Mouse (Mus musculus) C2C12 (cell line): ENCODE data around the gene Timm50. TPM values are rescaled to one million over a fixed set of nuclear protein-coding genes. Genes with fewer than 3 reads are reported as not detected.

Experiments used
- H3K27me3 ChIP-seq: one replicate; pipeline ENCODE4 v1.6.1; 2011; ENCODE audit not compliant: control insufficient read depth, insufficient read depth, insufficient read length
- H3K36me3 ChIP-seq: one replicate; pipeline ENCODE4 v1.6.1; 2011; ENCODE audit not compliant: control insufficient read depth, insufficient read depth
- H3K4me3 ChIP-seq: one replicate; pipeline ENCODE4 v1.5.1; 2011; ENCODE audit warnings: mild to moderate bottlenecking, control low read depth; ENCODE audit not compliant: poor library complexity, insufficient read depth, severe bottlenecking
- H3K79me2 ChIP-seq: one replicate; pipeline ENCODE4 v1.6.1; 2011; ENCODE audit not compliant: control insufficient read depth, insufficient read depth
- H3K79me3 ChIP-seq: one replicate; pipeline ENCODE4 v1.6.1; 2011; ENCODE audit warnings: low read depth, control low read depth
- H3ac ChIP-seq: one replicate; pipeline ENCODE3; 2011; ENCODE audit warnings: low read depth; ENCODE audit not compliant: control insufficient read depth, insufficient read length
- CEBPB ChIP-seq: IDR thresholded peaks from one replicate; pipeline ENCODE4 v1.6.1; 2011; ENCODE audit warnings: low read depth, mild to moderate bottlenecking, control low read depth, moderate library complexity
- CTCF ChIP-seq: IDR thresholded peaks from one replicate; pipeline ENCODE4 v1.5.1; 2011; ENCODE audit not compliant: control insufficient read depth, insufficient read depth, insufficient read length
- FOSL1 ChIP-seq: IDR thresholded peaks from one replicate; pipeline ENCODE4 v1.8.0; 2011; ENCODE audit warnings: mild to moderate bottlenecking, low read length; ENCODE audit not compliant: poor library complexity, insufficient read depth, severe bottlenecking
- MAX ChIP-seq: IDR thresholded peaks from one replicate; pipeline ENCODE4 v1.6.1; 2011; ENCODE audit warnings: mild to moderate bottlenecking, control low read depth
- MYOD1 ChIP-seq: IDR thresholded peaks from one replicate; pipeline ENCODE4 v1.6.1; 2011; ENCODE audit warnings: low read depth; ENCODE audit not compliant: control insufficient read depth, insufficient read length
- MYOG ChIP-seq: IDR thresholded peaks from one replicate; pipeline ENCODE4 v1.6.1; 2011; ENCODE audit not compliant: control insufficient read depth, insufficient read length; ENCODE audit errors: extremely low read depth
- USF1 ChIP-seq: IDR thresholded peaks from one replicate; pipeline ENCODE4 v1.6.1; 2011; ENCODE audit warnings: low read depth, mild to moderate bottlenecking, control low read depth, moderate library complexity
- polyA plus RNA-seq: library from polyadenylated mRNA; unstranded; fragments of >200 nt; fragmentation: generic; extraction: Trizol; gene quantifications from one replicate; pipeline ENCODE4 v1.2.1, GENCODE M21; 2012; ENCODE audit warnings: missing spikeins

Gene Timm50
- polyA plus RNA-seq, 1 experiment = 130 TPM

GRCm38 (mm10) chr7:28335471-28335870 is 23.6 kb upstream of the Timm50 start:
- no peak overlapping the region for H3K4me3 ChIP-seq
- TF ChIP-seq USF1 = no peak
- TF ChIP-seq CEBPB = no peak
- TF ChIP-seq MYOD1 = no peak
- no peak for TF ChIP-seq MYOG
- no peak for TF ChIP-seq FOSL1
- TF ChIP-seq CTCF = no peak
- TF ChIP-seq MAX = no peak
- H3K36me3 ChIP-seq = peaks cover 25% of the 10 kb centered on the region
- peaks cover 75% of the 10 kb centered on the region for H3K79me2 ChIP-seq
- no peaks in the 10 kb centered on the region for H3K27me3 ChIP-seq
- H3K79me3 ChIP-seq = peaks cover 56% of the 10 kb centered on the region
- no peak overlapping the region for H3ac ChIP-seq

GRCm38 (mm10) chr7:28334534-28334933 is 22.7 kb upstream of the Timm50 start:
- Histone ChIP-seq H3K4me3 (no peak overlapping the region), H3ac (no peak overlapping the region), H3K79me2 (peaks cover 75% of the 10 kb centered on the region), H3K27me3 (no peaks in the 10 kb centered on the region), H3K79me3 (peaks cover 56% of the 10 kb centered on the region), H3K36me3 (peaks cover 31% of the 10 kb centered on the region)
- TF ChIP-seq MYOD1 = no peak
- no peak for TF ChIP-seq MYOG
- TF ChIP-seq FOSL1 = no peak
- TF ChIP-seq CEBPB = no peak
- no peak for TF ChIP-seq CTCF
- TF ChIP-seq MAX = no peak
- TF ChIP-seq USF1 = no peak

GRCm38 (mm10) chr7:28328260-28328659 is 16.4 kb upstream of the Timm50 start:
- Histone ChIP-seq H3K4me3 (no peak overlapping the region), H3K27me3 (no peaks in the 10 kb centered on the region), H3ac (no peak overlapping the region), H3K79me2 (peaks cover 22% of the 10 kb centered on the region), H3K36me3 (peaks cover 56% of the 10 kb centered on the region), H3K79me3 (peaks cover 11% of the 10 kb centered on the region)
- TF ChIP-seq CTCF (no peak), FOSL1 (no peak), MYOD1 (no peak), CEBPB (no peak), MAX (no peak), USF1 (no peak), MYOG (no peak)

- Histone ChIP-seq H3K27me3 (no peaks in the 10 kb centered on the region), H3K79me3 (no peaks in the 10 kb centered on the region), H3K4me3 (no peak overlapping the region), H3K36me3 (peaks cover 72% of the 10 kb centered on the region), H3K79me2 (peaks cover 4% of the 10 kb centered on the region), H3ac (no peak overlapping the region)
- TF ChIP-seq FOSL1 (no peak), CEBPB (no peak), MYOD1 (no peak), MYOG (no peak), USF1 (no peak), CTCF (no peak), MAX (no peak)
These were observed 14.6 kb upstream of the Timm50 start for GRCm38 (mm10) chr7:28326457-28326856.

GRCm38 (mm10) chr7:28325293-28325692 is 13.4 kb upstream of the Timm50 start:
- Histone ChIP-seq H3K4me3 (no peak overlapping the region), H3K79me2 (no peaks in the 10 kb centered on the region), H3K27me3 (no peaks in the 10 kb centered on the region), H3K36me3 (peaks cover 71% of the 10 kb centered on the region), H3ac (no peak overlapping the region), H3K79me3 (no peaks in the 10 kb centered on the region)
- no peak for TF ChIP-seq FOSL1
- TF ChIP-seq CTCF = no peak
- no peak for TF ChIP-seq MYOG
- TF ChIP-seq MAX = no peak
- no peak for TF ChIP-seq CEBPB
- no peak for TF ChIP-seq MYOD1
- TF ChIP-seq USF1 = no peak
